Mouse (Mus musculus) embryonic facial prominence, embryonic 10.5 days (tissue): Measurements from ENCODE around the gene Cdc42bpa. TPM values are rescaled to one million over a fixed set of nuclear protein-coding genes. Genes with fewer than 3 reads are reported as not detected.

Experiments
- DNase-seq: peaks from one replicate; pipeline ENCODE4 v3.0.0-alpha.2; 2017; ENCODE audit warnings: low spot score
- H3K27ac ChIP-seq: fragments of 300-500 bp; sonication (generic); replicated peaks from 2 replicates; pipeline ENCODE4 v1.5.1; 2016; ENCODE audit warnings: mild to moderate bottlenecking
- H3K27me3 ChIP-seq: fragments of 300-500 bp; sonication (generic); replicated peaks from 2 replicates; pipeline ENCODE4 v1.6.1; 2016; ENCODE audit warnings: low read depth, mild to moderate bottlenecking; ENCODE audit not compliant: poor library complexity, severe bottlenecking
- H3K36me3 ChIP-seq: fragments of 300-500 bp; sonication (generic); replicated peaks from 2 replicates; pipeline ENCODE4 v1.6.1; 2016; ENCODE audit warnings: mild to moderate bottlenecking, moderate library complexity
- H3K4me1 ChIP-seq: fragments of 300-500 bp; sonication (generic); 2 replicates; pipeline ENCODE4 v1.6.1; 2016
- H3K4me3 ChIP-seq: fragments of 300-500 bp; sonication (generic); 2 replicates; pipeline ENCODE4 v1.5.1; 2016; ENCODE audit warnings: mild to moderate bottlenecking, moderate library complexity
- H3K9me3 ChIP-seq: fragments of 300-500 bp; sonication (generic); 2 replicates; pipeline ENCODE4 v1.6.1; 2016; ENCODE audit warnings: mild to moderate bottlenecking
- WGBS: fragments of 180-500 bp; shearing (Covaris S2); methylation state at CpG from one replicate; pipeline ENCODE4 v1.1.7; 2016; 5-methylcytosine and 5-hydroxymethylcytosine counted together
- polyA plus RNA-seq: library from polyadenylated mRNA; unstranded; fragments of >200 nt; fragmentation: Nextera tagmentation; extraction: Ambion mirVana; gene quantifications from 2 replicates; pipeline ENCODE4 v1.2.1, GENCODE M21; 2016

The Cdc42bpa gene
- polyA plus RNA-seq, 1 experiment from 2014 or later: 12.9 TPM

GRCm38 (mm10) chr1:180109050-180109449 is 148.8 kb downstream of the Cdc42bpa start:
- no peak overlapping the region for H3K4me3 ChIP-seq
- no peak for DNase-seq

GRCm38 (mm10) chr1:180116525-180116924 is 156.3 kb downstream of the Cdc42bpa start:
- Histone ChIP-seq H3K27ac (no peak overlapping the region), H3K27me3 (no peaks in the 10 kb centered on the region), H3K4me1 (no peaks in the 10 kb centered on the region), H3K9me3 (no peaks in the 10 kb centered on the region), H3K4me3 (no peak overlapping the region), H3K36me3 (peaks cover 22% of the 10 kb centered on the region)
- DNase-seq: no peak
- 82% methylated on average over 1 of the region's 1 CpGs for WGBS

More at GRCm38 (mm10) chr1:180109050-180109449, 148.8 kb downstream of the Cdc42bpa start:
- Histone ChIP-seq H3K4me1 (peaks cover 4% of the 10 kb centered on the region; the same call in 1 of the 2 replicates), H3K36me3 (peaks cover 7% of the 10 kb centered on the region), H3K27me3 (no peaks in the 10 kb centered on the region), H3K27ac (no peak overlapping the region), H3K9me3 (no peaks in the 10 kb centered on the region)
- WGBS: 77% methylated on average over 5 of the region's 5 CpGs

DNA sequence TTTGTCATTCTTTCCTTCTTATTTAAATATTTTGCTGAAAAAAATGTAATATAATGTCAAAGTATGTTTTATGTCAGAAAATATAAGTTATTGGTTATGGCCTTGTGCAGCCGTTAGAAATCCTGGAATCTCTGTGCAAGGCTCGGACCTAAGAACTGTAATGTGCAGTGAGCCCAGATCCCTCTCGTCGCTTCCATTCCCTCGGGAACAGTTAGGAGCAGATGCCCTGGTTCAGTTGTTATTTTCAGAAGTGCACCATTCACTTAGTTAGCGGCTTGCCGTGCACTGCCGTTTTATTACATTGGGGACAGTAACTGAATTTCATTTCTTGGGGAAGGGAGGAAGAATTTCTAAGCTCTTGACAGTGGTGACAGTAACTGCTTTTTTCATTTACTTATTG is 158.0 kb downstream of the Cdc42bpa start:
- Histone ChIP-seq H3K9me3 (no peaks in the 10 kb centered on the region), H3K4me3 (no peak overlapping the region), H3K36me3 (peaks cover 22% of the 10 kb centered on the region), H3K27ac (no peak overlapping the region), H3K4me1 (no peaks in the 10 kb centered on the region), H3K27me3 (no peaks in the 10 kb centered on the region)
- DNase-seq: no peak
- 88% methylated on average over 8 of the region's 8 CpGs for WGBS

- 97% methylated on average over 5 of the region's 5 CpGs for WGBS
- H3K27ac ChIP-seq: no peak overlapping the region
- no peak for DNase-seq
- no peaks in the 10 kb centered on the region for H3K9me3 ChIP-seq
- H3K4me1 ChIP-seq: no peaks in the 10 kb centered on the region
- H3K4me3 ChIP-seq: no peak overlapping the region
- no peaks in the 10 kb centered on the region; the same call in 1 of the 2 replicates for H3K36me3 ChIP-seq
- H3K27me3 ChIP-seq: no peaks in the 10 kb centered on the region
These were observed 168.0 kb downstream of the Cdc42bpa start for GRCm38 (mm10) chr1:180128077-180128792.

- H3K36me3 ChIP-seq: peaks cover 5% of the 10 kb centered on the region
- no peak for DNase-seq
- no peak overlapping the region for H3K4me3 ChIP-seq
- no peaks in the 10 kb centered on the region for H3K27me3 ChIP-seq
- 72% methylated on average over 3 of the region's 3 CpGs for WGBS
- H3K4me1 ChIP-seq: peaks cover 3% of the 10 kb centered on the region; the same call in 1 of the 2 replicates
- H3K27ac ChIP-seq: no peak overlapping the region
- no peaks in the 10 kb centered on the region for H3K9me3 ChIP-seq
These were observed 171.1 kb downstream of the Cdc42bpa start for GRCm38 (mm10) chr1:180131402-180131801.

DNA sequence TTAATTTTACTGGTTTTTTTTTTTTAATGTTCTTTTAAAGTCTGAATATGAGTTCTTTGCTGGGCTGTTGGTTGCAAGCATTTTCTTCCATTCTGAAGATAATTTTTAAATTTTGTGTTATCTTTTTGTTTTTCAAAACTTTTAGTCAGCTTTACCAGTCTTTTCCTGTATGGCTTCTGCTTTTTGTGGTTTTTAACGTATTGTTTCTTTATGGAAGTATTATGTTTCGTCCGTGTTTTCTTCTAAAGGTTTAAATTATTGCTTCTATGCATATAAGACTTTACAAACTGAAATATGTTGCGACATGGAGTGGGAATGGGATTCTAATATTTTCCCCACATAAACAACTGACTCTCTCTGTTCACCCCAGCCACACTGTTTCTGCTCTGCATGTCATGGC is 171.9 kb downstream of the Cdc42bpa start:
- WGBS: 92% methylated on average over 4 of the region's 4 CpGs
- no peak for DNase-seq
- Histone ChIP-seq H3K9me3 (no peaks in the 10 kb centered on the region), H3K4me3 (no peak overlapping the region), H3K27ac (no peak overlapping the region), H3K36me3 (peaks cover 13% of the 10 kb centered on the region), H3K27me3 (no peaks in the 10 kb centered on the region), H3K4me1 (peaks cover 3% of the 10 kb centered on the region; the same call in 1 of the 2 replicates)

DNA sequence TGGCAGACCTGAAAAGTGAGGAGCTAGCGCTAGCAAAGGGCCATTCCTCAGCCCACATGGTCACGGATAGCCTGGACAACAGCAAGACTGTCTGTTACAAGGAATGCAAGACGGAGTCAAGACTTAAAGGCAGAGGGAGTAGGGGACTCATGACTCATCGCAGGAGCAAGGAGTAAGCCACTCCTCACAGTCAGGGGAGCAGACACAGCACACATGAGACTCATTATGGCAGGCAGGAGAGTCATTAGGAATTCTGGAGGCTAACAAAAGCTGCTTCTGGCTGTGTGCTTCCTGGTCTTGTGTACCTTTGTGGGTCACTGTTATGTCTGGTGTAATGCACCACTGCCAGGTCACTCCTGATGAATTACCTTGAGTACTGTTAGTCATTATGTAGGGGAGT is 178.9 kb downstream of the Cdc42bpa start:
- Histone ChIP-seq H3K9me3 (no peaks in the 10 kb centered on the region), H3K27me3 (no peaks in the 10 kb centered on the region), H3K4me1 (peaks cover 6% of the 10 kb centered on the region), H3K36me3 (peaks cover 55% of the 10 kb centered on the region), H3K4me3 (no peak overlapping the region), H3K27ac (peak overlapping the region; percentile 55)
- peak; percentile 46 for DNase-seq
- 62% methylated on average over 4 of the region's 4 CpGs for WGBS

DNA sequence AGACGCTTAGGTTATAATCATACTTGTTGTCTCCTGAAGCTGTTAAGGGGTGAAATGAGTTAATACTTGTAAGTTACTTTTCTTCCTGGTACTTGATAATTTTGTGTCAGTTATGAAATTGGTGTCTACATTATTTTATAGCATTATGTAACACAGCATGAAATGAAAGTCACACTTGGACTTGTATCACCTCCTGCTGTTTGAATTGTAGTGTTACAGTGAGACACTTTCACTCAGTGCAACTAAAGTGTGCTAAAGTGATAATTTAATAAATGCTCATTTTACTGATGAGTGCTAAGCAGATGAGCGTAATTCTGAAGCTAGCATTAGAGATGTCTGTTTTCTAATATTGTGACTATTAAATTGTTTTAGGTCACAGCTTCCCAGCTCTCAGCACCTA is 180.7 kb downstream of the Cdc42bpa start:
- 93% methylated on average over 2 of the region's 2 CpGs for WGBS
- Histone ChIP-seq H3K27ac (no peak overlapping the region), H3K9me3 (no peaks in the 10 kb centered on the region), H3K4me3 (no peak overlapping the region), H3K27me3 (no peaks in the 10 kb centered on the region), H3K4me1 (peaks cover 6% of the 10 kb centered on the region), H3K36me3 (peaks cover 63% of the 10 kb centered on the region)
- DNase-seq: no peak

- no peak for DNase-seq
- no peaks in the 10 kb centered on the region for H3K27me3 ChIP-seq
- peaks cover 54% of the 10 kb centered on the region for H3K36me3 ChIP-seq
- peaks cover 8% of the 10 kb centered on the region; the same call in 1 of the 2 replicates for H3K4me1 ChIP-seq
- H3K4me3 ChIP-seq: no peak overlapping the region
- WGBS: 68% methylated on average over 4 of the region's 4 CpGs
- H3K9me3 ChIP-seq: no peaks in the 10 kb centered on the region
- H3K27ac ChIP-seq: peak overlapping the region; percentile 10; the same call in 1 of the 2 replicates
These were observed 187.8 kb downstream of the Cdc42bpa start for GRCm38 (mm10) chr1:180148036-180148435.

DNA sequence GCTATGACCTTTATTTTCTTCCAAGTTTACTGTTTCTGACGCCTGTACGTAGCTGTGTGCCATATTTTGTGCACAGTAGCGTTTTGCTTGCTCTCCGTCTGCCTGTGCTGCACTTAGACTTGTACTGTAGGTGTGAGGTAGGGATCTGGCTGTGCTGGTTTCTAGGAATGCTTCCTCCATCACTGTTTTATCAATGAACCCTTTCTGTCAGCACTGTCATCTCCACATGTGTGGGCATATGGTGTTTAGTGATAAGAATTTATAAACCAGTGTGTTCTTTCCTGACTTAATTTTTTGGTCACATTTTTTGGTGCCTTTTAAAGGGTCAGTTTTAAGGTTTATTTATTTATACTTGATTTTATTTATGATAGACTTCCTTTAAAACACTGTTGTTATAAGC is 188.3 kb downstream of the Cdc42bpa start:
- H3K36me3 ChIP-seq: peaks cover 51% of the 10 kb centered on the region
- H3K4me3 ChIP-seq: no peak overlapping the region
- H3K27ac ChIP-seq: no peak overlapping the region
- WGBS: 91% methylated on average over 4 of the region's 4 CpGs
- H3K9me3 ChIP-seq: no peaks in the 10 kb centered on the region
- no peak for DNase-seq
- H3K27me3 ChIP-seq: no peaks in the 10 kb centered on the region
- H3K4me1 ChIP-seq: peaks cover 8% of the 10 kb centered on the region; the same call in 1 of the 2 replicates

DNA sequence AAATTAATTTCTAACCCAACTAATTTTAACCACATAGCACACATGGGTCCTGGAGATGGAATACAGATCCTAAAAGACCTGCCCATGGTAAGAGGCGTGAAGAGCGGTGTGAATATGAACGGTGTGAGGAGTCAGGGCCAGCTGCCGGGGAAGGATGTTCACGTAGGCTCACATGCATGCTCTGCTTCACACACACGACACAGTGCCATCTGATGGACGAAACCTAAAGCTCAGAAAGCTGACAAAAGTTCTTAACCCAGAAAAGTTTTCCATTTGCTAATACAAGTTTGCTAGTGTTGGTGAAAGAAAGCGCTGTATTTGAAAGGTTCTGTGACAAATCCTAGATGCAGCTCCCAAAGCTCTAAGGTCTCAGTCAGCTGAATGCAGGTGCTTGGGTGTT is 190.9 kb downstream of the Cdc42bpa start:
- DNase-seq: no peak
- H3K27ac ChIP-seq: no peak overlapping the region
- no peaks in the 10 kb centered on the region for H3K27me3 ChIP-seq
- H3K4me1 ChIP-seq: peaks cover 12% of the 10 kb centered on the region; the same call in 1 of the 2 replicates
- WGBS: 88% methylated on average over 8 of the region's 8 CpGs
- peaks cover 38% of the 10 kb centered on the region for H3K36me3 ChIP-seq
- H3K4me3 ChIP-seq: no peak overlapping the region
- no peaks in the 10 kb centered on the region for H3K9me3 ChIP-seq

DNA sequence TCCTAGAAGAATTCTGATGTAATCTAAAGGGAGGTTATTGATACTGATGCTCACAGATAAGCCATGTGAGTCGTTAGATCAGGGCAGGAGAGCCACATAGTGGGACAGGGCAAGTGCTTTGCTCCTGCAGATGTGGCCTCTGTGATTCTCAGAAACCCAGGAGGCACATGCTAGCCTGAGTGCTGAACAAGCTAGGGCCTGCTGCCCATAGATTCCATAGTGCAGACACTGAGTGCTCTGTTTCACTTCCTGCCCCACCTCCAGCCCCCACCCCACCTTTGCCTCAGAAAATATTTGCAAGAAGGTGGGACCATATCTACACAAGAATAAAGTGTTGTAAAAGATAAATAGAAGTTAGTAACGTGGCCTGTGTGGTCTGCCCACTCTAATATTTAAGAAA is 198.4 kb downstream of the Cdc42bpa start:
- Histone ChIP-seq H3K36me3 (peaks cover 32% of the 10 kb centered on the region), H3K27ac (no peak overlapping the region), H3K9me3 (no peaks in the 10 kb centered on the region), H3K4me1 (peaks cover 9% of the 10 kb centered on the region), H3K4me3 (no peak overlapping the region), H3K27me3 (no peaks in the 10 kb centered on the region)
- DNase-seq: peak; percentile 7
- WGBS: 75% methylated on average over 2 of the region's 2 CpGs

- 79% methylated on average over 2 of the region's 2 CpGs for WGBS
- no peak overlapping the region for H3K27ac ChIP-seq
- peaks cover 32% of the 10 kb centered on the region for H3K36me3 ChIP-seq
- H3K4me3 ChIP-seq: no peak overlapping the region
- no peaks in the 10 kb centered on the region for H3K27me3 ChIP-seq
- peaks cover 9% of the 10 kb centered on the region for H3K4me1 ChIP-seq
- no peak for DNase-seq
- no peaks in the 10 kb centered on the region for H3K9me3 ChIP-seq
These were observed 200.3 kb downstream of the Cdc42bpa start for GRCm38 (mm10) chr1:180160545-180160944.
